Mouse (Mus musculus) ZHBTc4 (cell line): ENCODE results near the gene Erf.
"Not testable (repeated sequence)": the region's sequence is repeated elsewhere in the genome, so short reads cannot be mapped to it uniquely, and the experiment has no call there.

Source experiments
- DNase-seq: peaks from one replicate; pipeline ENCODE4 v3.0.0-alpha.2; 2011; ENCODE audit warnings: low read depth, low spot score

Gene Erf

DNA sequence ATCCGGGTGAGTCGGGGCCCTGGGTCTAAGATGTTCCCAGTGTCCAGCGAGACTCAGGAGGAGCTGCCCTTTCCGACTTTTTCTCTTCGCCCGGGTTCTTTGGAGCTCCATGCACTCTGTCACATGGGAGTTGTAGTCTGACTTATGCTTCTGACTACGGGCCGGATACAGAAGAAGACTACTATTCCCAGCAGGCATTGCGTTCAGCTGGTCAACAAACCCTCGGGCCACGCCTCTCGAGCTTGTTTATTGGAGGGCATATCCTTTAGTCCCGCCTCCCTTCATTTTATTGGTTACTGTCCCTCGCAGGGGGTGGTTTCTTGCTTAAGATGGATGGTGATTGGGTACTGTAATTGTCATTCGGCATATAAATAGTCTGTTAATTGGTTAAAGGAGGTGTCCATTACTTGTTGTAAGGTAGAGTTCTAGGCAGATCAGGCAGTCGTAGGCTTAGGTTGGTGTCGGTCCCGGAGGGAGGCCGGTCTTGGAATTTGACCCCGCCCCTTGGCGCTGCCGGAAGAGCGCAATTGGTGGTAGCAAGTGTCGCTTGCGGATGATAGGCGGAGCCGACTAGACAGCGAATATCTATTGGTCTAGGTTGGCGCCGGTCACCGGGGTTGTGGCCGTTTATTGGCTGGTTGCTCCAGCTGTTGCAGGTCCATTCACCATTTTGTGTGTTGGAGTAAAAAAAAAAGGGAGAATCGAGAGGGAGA is 17.3 kb upstream of the Erf start:
- DNase-seq, result peak; percentile 100

DNA sequence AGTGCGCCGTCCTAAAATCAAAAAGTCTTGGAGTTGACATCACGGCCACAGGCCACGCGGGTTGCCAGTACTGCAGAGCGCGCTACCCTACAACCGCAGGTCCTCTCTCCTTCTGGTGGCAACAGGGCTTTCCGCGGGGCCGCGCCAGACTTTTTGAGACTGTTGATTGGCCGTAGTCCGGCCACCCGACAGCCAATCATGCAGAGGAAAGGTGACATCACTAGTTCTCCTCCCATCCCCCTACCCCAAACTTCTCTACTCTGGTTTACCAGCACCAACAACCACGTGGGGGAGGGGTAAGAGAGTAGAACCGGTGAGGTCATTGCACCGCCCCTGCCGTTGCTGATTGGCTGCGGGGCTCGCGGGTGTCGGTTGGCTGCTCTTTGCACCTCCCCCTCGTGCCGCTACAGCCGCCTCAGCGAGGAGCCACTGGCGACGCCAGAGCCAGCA is 16.8 kb upstream of the Erf start, which contains the start of gene Cic:
Cic (plus strand) TSS at position 404 of the 450 bp plus-strand sequence.
- DNase-seq, result peak; percentile 100

DNA sequence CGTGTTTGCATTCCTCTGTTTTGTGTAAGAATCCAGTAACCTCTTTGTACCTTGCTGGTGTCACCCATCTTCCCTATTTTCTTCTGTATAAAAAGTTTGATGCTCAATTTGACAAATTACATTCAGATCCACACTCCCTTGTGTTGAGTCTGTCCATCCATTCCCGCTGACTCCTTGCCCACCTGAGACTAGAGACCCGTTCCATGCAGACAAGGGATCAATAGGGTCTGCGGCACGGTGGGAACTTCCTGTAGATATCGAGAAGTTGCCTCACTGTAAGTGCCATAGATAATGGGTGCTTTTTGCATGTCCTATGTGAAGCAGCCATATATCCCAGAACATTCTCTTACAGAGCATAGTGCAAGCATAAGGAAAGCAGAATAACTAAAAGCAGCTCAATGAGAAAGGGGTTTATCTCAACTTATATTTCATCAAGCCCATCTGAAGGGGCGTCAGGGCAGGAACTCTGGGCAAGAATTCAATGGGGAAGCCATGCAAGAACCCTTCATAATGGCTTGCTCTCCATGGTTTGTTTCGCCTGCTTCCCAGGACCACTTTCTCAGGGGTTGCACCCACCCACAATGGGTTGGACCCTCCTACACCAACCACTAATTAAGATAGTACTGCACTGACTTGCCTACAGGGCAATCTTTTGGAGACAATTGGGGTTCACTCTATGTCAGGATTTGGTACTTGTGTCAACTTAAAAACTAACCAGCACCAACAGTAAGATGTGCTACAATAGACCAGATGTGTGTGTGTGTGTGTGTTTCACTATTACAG is 15.8 kb upstream of the Erf start:
- no peak for DNase-seq

GRCm38 (mm10) chr7:25265743-25266142 is 15.2 kb upstream of the Erf start:
- DNase-seq, result not testable (repeated sequence)

DNA sequence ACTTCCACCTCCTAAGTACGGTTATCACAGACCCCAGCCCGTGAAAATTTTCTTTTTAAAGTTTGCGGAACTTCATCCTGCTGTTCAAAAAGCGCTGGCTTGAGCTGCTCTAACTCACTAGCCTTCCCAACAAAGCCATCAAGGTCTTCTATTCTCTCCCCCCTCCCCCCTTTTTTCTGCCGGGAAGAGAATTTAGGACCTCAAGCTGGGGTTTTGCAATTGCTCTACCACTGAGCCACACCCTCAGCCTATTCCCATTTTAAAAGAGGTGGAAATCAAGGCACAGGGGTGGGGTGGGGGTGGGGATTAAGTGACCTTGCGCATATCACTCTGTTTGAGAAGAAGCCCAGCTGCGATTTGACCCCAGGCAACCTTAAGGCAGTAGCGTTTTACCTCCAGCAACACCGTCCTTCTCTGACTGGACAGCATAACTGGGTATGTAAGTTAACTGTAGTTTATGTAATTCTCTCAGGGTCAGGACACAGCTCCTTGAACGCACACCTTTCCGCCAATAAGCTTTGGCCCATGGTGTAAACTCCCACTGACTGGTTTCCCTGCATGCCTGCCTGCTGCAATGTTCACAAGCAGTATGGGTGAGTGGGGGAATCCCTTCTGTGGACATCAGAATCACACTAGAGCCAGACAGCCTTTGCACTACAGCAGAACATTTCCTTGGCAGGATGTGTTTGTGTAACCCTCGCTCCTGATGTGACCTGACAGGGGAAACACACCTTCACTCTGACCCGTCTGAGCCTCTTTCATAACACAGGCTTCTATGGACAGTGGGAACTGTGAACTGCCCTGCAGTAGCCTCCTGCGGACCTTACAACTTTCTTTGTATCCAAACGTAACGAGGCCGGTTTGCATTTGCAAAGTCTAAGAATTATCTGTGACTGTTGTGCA is 13.7 kb upstream of the Erf start:
- peak; percentile 92 for DNase-seq

DNA sequence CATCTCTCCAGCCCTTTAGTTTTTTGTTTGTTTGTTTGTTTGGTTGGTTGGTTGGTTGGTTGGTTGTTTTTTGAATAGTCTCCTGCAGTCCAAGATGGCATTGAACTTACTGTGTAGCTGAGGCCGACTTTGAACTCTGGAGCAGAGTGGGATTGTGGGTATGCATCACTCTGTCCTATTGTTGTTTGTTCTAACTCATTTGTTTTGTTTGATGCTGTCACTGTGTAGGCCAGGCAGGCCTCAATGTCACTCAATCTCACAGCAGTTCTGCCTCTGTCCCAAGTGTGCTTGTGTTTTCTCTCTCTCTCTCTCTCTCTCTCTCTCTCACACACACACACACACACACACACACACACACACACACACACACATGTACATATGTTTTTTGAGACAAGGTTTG is 11.3 kb upstream of the Erf start:
- DNase-seq, result peak; percentile 56

- no peak for DNase-seq
These were observed 1.3 kb upstream of the Erf start for GRCm38 (mm10) chr7:25251822-25252221.

GRCm38 (mm10) chr7:25251071-25251791 is 670 bp upstream of the Erf start:
- DNase-seq, result peak; percentile 82

GRCm38 (mm10) chr7:25249314-25250140 is 1.0 kb downstream of the Erf start:
- DNase-seq, result peak; percentile 92

DNA sequence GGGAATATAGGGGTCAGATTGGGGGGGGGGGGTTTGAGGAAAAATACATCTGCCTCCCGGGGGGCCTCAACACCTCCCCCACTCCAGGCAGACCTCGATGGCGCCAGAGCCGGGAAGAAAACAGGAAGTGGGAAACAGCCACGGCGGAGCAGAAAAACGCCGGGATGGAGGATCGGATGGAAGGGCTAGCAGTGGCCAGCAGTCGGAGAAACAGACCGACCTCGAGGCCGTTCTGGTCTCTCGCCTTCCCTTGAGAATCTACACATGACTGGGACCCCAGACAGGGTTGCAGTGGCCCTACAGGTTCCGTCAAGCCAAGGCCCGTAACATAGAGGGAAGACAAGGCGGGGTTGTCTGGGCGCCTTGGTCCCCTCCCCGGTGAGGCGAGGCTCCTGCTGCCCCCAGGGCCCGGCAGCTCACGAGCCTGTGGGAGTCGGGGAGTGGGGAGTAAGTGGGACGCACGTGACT is 1.7 kb downstream of the Erf start:
- DNase-seq, result no peak

DNA sequence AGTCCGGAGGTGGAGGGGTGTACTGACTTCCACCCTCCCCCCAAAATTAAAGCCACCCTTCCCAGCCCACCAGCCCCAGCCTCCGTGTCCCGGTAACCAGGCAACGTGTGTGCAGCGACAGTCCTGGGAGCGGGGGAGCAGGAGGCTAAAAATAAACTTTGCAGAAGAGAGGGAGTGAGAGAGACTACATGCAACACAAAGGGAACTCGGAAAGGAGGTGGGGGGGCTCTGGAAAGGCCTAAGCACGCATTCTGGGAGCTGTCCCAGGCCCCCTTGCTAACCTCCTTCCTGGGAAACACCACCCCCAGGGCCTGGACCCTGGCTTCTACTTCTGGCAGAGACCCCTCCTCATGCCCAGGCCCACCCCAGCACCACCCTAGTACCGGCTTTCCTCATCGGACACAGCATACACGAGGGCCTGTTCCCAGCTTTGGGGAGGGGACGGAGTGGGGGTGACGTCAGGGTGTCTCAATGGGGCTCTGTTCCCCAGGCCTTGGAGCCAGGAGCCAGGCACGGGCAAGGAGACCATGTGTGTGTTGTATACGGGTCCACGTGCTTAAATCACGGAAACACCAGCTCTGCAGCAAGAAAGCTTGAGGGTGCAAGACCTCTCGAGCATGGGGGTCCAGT is 2.4 kb downstream of the Erf start:
- peak; percentile 42 for DNase-seq

- DNase-seq, result no peak
These were observed 3.1 kb downstream of the Erf start for GRCm38 (mm10) chr7:25247498-25247897.

DNA sequence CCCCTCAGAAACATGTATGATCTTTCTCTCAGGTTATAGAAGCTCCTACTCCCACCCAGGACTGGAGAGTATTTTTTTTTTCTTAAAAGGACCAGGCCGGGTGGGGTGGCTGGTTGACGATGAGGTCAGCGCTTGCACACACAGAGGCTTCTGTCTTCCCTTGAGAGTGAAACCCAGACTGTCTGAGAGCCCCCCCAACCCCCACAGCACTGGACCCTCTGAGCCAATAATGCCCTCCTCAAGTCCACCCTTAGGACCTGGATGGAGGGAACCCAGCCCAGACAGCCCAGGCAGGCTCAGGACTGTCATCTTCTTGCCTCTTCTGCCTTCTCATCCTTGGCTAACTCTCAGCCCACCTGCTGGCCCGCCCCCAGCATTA is 3.8 kb downstream of the Erf start:
- no peak for DNase-seq

DNA sequence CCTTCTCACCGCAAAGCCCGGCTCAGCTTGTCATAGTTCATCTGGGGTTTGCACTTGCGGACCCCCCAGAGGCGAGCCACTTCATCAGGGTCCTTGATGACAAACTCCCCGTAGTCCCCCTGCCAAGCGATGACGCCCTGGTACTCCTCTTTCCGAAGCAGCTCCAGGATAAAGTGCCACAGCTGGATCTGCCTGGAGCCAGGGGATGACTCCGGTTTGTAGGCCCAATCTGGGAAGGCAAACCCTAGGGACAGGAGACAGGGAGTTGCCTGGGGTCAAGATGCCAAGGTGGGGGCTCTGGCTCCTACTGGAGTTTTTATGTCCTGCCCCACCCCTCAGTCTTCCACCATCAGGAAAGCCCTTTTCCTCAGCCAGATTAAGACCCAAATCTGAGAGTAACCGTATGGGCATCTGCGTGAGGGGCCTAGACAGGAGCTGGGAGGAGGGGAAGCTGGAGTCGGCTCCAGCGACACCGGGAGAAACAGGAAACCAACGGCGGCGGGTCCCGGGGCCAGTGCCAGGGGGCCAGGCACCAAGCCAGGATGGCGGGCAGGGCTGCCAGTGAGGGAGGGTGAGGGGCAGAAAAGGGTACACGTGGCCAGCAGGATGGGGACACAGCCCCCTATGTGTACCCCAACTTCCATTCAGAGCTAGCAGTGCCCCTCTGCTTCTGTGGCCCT is 4.3 kb downstream of the Erf start:
- DNase-seq, result no peak

GRCm38 (mm10) chr7:25244562-25245369 is 5.8 kb downstream of the Erf start:
- DNase-seq, result no peak

GRCm38 (mm10) chr7:25243361-25243760 is 7.2 kb downstream of the Erf start:
- DNase-seq, result no peak

DNA sequence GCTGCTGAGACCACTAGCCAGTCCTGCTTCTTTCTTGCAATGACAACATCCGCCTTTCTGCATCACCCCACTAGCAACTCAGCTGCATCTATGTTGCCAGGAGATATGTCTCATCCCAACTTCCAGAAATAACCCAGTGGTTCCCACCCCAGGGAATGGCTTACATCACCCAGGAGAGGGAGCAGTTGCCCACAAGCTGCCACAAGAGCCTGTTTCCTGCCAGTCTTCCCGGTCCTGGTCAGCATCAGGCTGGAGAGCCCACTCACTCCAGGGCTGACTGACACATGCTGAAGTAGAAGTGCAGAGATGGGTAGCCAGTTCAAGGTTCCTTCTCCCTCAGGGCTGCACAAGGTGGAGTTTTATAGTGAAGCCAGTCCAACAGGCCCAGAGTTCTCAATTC is 9.5 kb downstream of the Erf start:
- peak; percentile 70 for DNase-seq

DNA sequence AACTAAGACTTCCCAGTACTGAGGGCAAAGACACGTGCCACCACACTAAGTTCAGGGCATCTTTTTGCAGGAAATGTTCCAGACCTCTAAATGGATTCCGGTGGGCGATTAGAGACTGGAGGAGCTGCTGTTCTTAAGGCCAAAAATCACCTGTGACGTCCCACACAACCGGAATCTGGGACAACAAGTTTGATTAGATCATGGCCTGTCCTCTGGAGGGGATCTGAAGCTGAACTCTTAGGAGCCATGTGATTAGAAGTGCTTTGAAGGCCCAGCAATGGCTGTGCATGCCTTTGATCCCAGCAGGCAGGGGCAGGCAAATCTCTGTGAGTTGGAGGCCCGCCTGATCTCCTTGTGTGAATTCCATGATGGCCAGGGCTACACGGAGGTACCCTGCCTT is 9.9 kb downstream of the Erf start:
- no peak for DNase-seq
